Mouse (Mus musculus): ENCODE results near the gene Pclo. TPM values are rescaled to one million over a fixed set of nuclear protein-coding genes. Genes with fewer than 3 reads are reported as not detected.
"Not testable (repeated sequence)": the region's sequence is repeated elsewhere in the genome, so short reads cannot be mapped to it uniquely, and the experiment has no call there.

Gene Pclo
- 2.1 and 2.3 TPM in 2 replicates for polyA plus RNA-seq (2012; rRNA removed)

- H3K27ac ChIP-seq (ENCODE audit: insufficient read depth, low read depth, low read length), result peak within 1 kb of the TSS; percentile 98
- DNase-seq, result peak; percentile 91
- under 1% methylated on average over 89 of the region's 89 CpGs for WGBS
- H3K36me3 ChIP-seq (ENCODE audit: control insufficient read depth, insufficient read depth, low read length), result no peaks in the 10 kb centered on the region
- TF ChIP-seq POLR2A (IDR thresholded peaks at IDR 0.05; ENCODE audit: low read depth, low read length), result peak; percentile 33
- TF ChIP-seq CTCF (conservative IDR thresholded peaks at IDR 0.05; ENCODE audit: insufficient read depth, insufficient read length, low read depth, low read length), result no peak
- H3K4me3 ChIP-seq (ENCODE audit: insufficient read depth, low read depth, low read length), result peak within 1 kb of the TSS; percentile 98
- H3K4me1 ChIP-seq (ENCODE audit: control insufficient read depth, insufficient read depth, low read length), result no peaks in the 10 kb centered on the region
- H3K27me3 ChIP-seq (replicated peaks; ENCODE audit: control insufficient read depth, insufficient read depth, low read length), result no peaks in the 10 kb centered on the region
These were observed at the start of gene Pclo for GRCm38 (mm10) chr5:14514631-14515523. Gene Pclo, plus strand, starts transcription at chr5:14514918.

GRCm38 (mm10) chr5:14494431-14494830 is 20.3 kb upstream of the Pclo start:
- not testable (repeated sequence) for H3K4me1 ChIP-seq (ENCODE audit: control insufficient read depth, insufficient read depth, low read length); H3K27ac ChIP-seq (ENCODE audit: insufficient read depth, low read depth, low read length); H3K4me3 ChIP-seq (ENCODE audit: insufficient read depth, low read depth, low read length); DNase-seq; H3K27me3 ChIP-seq (replicated peaks; ENCODE audit: control insufficient read depth, insufficient read depth, low read length); H3K36me3 ChIP-seq (ENCODE audit: control insufficient read depth, insufficient read depth, low read length)
- 70% methylated on average over 2 of the region's 2 CpGs for WGBS

GRCm38 (mm10) chr5:14508522-14508921 is 6.2 kb upstream of the Pclo start:
- 85% methylated on average over 1 of the region's 1 CpGs for WGBS
- Histone ChIP-seq H3K4me3 (ENCODE audit: insufficient read depth, low read depth, low read length) (no peak overlapping the region), H3K27me3 (replicated peaks; ENCODE audit: control insufficient read depth, insufficient read depth, low read length) (no peaks in the 10 kb centered on the region; the same call in 1 of the 2 replicates), H3K27ac (ENCODE audit: insufficient read depth, low read depth, low read length) (no peak overlapping the region), H3K4me1 (ENCODE audit: control insufficient read depth, insufficient read depth, low read length) (peaks cover 2% of the 10 kb centered on the region; the same call in 1 of the 2 replicates), H3K36me3 (ENCODE audit: control insufficient read depth, insufficient read depth, low read length) (no peaks in the 10 kb centered on the region)
- no peak for DNase-seq
- TF ChIP-seq POLR2A (IDR thresholded peaks at IDR 0.05; ENCODE audit: low read depth, low read length) (no peak), CTCF (conservative IDR thresholded peaks at IDR 0.05; ENCODE audit: insufficient read depth, insufficient read length, low read depth, low read length) (no peak)

GRCm38 (mm10) chr5:14509621-14510020 is 5.1 kb upstream of the Pclo start:
- TF ChIP-seq POLR2A (IDR thresholded peaks at IDR 0.05; ENCODE audit: low read depth, low read length) (no peak), CTCF (conservative IDR thresholded peaks at IDR 0.05; ENCODE audit: insufficient read depth, insufficient read length, low read depth, low read length) (no peak)
- Histone ChIP-seq H3K36me3 (ENCODE audit: control insufficient read depth, insufficient read depth, low read length) (no peaks in the 10 kb centered on the region), H3K27ac (ENCODE audit: insufficient read depth, low read depth, low read length) (no peak overlapping the region), H3K4me3 (ENCODE audit: insufficient read depth, low read depth, low read length) (no peak overlapping the region), H3K4me1 (ENCODE audit: control insufficient read depth, insufficient read depth, low read length) (peaks cover 2% of the 10 kb centered on the region; the same call in 1 of the 2 replicates), H3K27me3 (replicated peaks; ENCODE audit: control insufficient read depth, insufficient read depth, low read length) (no peaks in the 10 kb centered on the region; the same call in 1 of the 2 replicates)
- 37% methylated on average over 1 of the region's 1 CpGs for WGBS
- DNase-seq, result peak; percentile 66

- Histone ChIP-seq H3K4me1 (ENCODE audit: control insufficient read depth, insufficient read depth, low read length) (no peaks in the 10 kb centered on the region), H3K27me3 (replicated peaks; ENCODE audit: control insufficient read depth, insufficient read depth, low read length) (no peaks in the 10 kb centered on the region), H3K36me3 (ENCODE audit: control insufficient read depth, insufficient read depth, low read length) (no peaks in the 10 kb centered on the region), H3K27ac (ENCODE audit: insufficient read depth, low read depth, low read length) (no peak overlapping the region), H3K4me3 (ENCODE audit: insufficient read depth, low read depth, low read length) (no peak overlapping the region)
- WGBS, result 77% methylated on average over 4 of the region's 4 CpGs
- TF ChIP-seq CTCF (conservative IDR thresholded peaks at IDR 0.05; ENCODE audit: insufficient read depth, insufficient read length, low read depth, low read length) (no peak), POLR2A (IDR thresholded peaks at IDR 0.05; ENCODE audit: low read depth, low read length) (no peak)
- DNase-seq, result no peak
These were observed 3.6 kb downstream of the Pclo start for GRCm38 (mm10) chr5:14518131-14518832.

- Histone ChIP-seq H3K36me3 (ENCODE audit: control insufficient read depth, insufficient read depth, low read length) (no peaks in the 10 kb centered on the region), H3K27ac (ENCODE audit: insufficient read depth, low read depth, low read length) (no peak overlapping the region), H3K4me3 (ENCODE audit: insufficient read depth, low read depth, low read length) (no peak overlapping the region), H3K4me1 (ENCODE audit: control insufficient read depth, insufficient read depth, low read length) (no peaks in the 10 kb centered on the region), H3K27me3 (replicated peaks; ENCODE audit: control insufficient read depth, insufficient read depth, low read length) (no peaks in the 10 kb centered on the region)
- no peak for DNase-seq
- 76% methylated on average over 4 of the region's 4 CpGs for WGBS
- TF ChIP-seq POLR2A (IDR thresholded peaks at IDR 0.05; ENCODE audit: low read depth, low read length) (no peak), CTCF (conservative IDR thresholded peaks at IDR 0.05; ENCODE audit: insufficient read depth, insufficient read length, low read depth, low read length) (no peak)
These were observed 7.3 kb downstream of the Pclo start for GRCm38 (mm10) chr5:14522006-14522405.

- peak; percentile 20 for DNase-seq
- Histone ChIP-seq H3K27me3 (replicated peaks; ENCODE audit: control insufficient read depth, insufficient read depth, low read length) (no peaks in the 10 kb centered on the region), H3K4me1 (ENCODE audit: control insufficient read depth, insufficient read depth, low read length) (no peaks in the 10 kb centered on the region), H3K36me3 (ENCODE audit: control insufficient read depth, insufficient read depth, low read length) (no peaks in the 10 kb centered on the region), H3K4me3 (ENCODE audit: insufficient read depth, low read depth, low read length) (no peak overlapping the region), H3K27ac (ENCODE audit: insufficient read depth, low read depth, low read length) (no peak overlapping the region)
- TF ChIP-seq CTCF (conservative IDR thresholded peaks at IDR 0.05; ENCODE audit: insufficient read depth, insufficient read length, low read depth, low read length) (no peak), POLR2A (IDR thresholded peaks at IDR 0.05; ENCODE audit: low read depth, low read length) (no peak)
These were observed 11.3 kb downstream of the Pclo start for GRCm38 (mm10) chr5:14526038-14526437.
